Mouse (Mus musculus): ENCODE data around the gene Lif. TPM values are rescaled to one million over a fixed set of nuclear protein-coding genes. Genes with fewer than 3 reads are reported as not detected.
A peak's percentile ranks its signal among the peaks of the same experiment; 100 is the strongest.

Gene Lif
- polyA plus RNA-seq, 2 experiments, result 0.02 TPM; not detected in 1

DNA sequence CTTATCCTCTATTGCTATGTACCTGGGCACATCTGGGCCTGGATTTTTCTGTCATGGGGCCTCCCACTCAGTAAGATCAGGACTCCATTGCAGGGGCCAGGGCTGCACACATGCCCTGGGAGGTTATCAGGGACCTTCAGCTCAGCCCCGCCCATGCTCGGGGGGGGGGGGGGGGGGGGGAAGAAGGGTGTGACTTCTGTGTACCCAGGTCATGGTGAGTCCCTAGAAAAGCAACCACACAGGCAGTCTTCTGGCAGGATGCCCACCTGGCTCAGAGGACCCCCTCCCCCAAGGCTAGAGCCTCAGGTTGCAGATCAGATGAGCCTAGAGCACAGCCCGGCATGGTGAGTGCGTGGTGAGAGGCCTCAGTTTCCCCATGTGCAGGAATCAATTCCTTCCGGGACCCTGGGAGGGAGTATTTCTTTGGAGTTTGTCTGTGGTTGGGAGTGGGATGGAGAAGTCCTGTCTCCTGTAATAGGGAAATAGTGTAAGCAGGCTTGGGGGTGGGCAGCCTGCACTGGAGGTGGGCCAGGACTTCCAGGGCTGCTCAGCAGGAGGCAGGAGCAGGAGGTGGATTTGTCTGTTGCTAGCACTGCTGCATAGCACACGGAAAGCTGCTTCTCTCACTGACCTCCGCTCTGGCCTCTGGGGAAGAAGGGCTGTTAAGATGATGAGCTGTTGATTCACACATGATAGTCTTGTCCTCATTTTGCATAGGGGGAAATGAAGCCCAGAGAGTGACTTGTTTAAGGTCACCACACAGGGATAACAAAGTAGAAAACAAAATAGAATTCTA lies 33.8 kb upstream of the Lif start:
- Histone ChIP-seq H3K4me3 (ENCODE audit: insufficient read depth in 1 of 2, low read depth in 2 of 2, low read length in 2 of 2) (peak overlapping the region; percentile 67 to 73), H3K9me3 (ENCODE audit: control insufficient read depth, low read length) (no peaks in the 10 kb centered on the region), H3K9ac (replicated peaks) (peak overlapping the region; percentile 73), H3K27me3 (ENCODE audit: control insufficient read depth, insufficient read depth, low read length) (peaks cover 7% of the 10 kb centered on the region), H3K4me2 (ENCODE audit: low read depth) (peak overlapping the region; percentile 68), H3K4me1 (replicated peaks; ENCODE audit: control insufficient read depth in 2 of 2, insufficient read depth in 2 of 2, low read length in 1 of 2) (peaks cover 22 to 54% of the 10 kb centered on the region in 2 experiments), H3K27ac (peak overlapping the region; percentile 76), H3K36me3 (replicated peaks; ENCODE audit: control insufficient read depth, insufficient read depth, low read depth) (no peaks in the 10 kb centered on the region)
- ATAC-seq (ENCODE audit: insufficient read depth), result peak; percentile 92
- TF ChIP-seq CTCF (IDR thresholded peaks at IDR 0.05; ENCODE audit: low read depth) (peak; percentile 34; the same call in 1 of the 2 replicates), EP300 (IDR thresholded peaks at IDR 0.05; ENCODE audit: low read depth) (peak; percentile 68)
- DNase-seq (ENCODE audit: low read depth in 3 of 3, low spot score in 3 of 3), result peak; percentile 77 to 85 (median 78)
- WGBS (ENCODE audit: insufficient replicate concordance), result 14% methylated on average over 6 of the region's 7 CpGs

DNA sequence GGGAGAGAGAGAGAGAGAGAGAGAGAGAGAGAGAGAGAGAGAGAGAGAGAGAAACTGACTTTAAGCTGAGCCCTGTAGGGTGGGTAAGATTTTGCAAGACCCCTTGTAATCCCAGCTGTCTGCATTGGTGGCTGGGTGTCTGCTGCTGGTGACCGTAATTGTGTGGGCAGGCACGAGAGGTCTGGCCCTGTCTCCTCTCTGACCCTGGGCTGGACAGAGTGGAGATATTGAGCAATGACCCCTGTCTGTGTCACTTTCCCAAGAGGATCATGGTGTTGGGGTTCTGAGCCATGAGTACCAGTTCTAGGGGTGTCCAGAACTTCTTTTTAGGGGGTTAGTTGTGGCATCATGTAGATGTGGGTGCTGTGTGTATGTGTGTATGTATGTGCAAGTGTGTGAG lies 33.1 kb upstream of the Lif start:
- DNase-seq (ENCODE audit: low read depth in 3 of 3, low spot score in 3 of 3) (no peak), ATAC-seq (ENCODE audit: insufficient read depth) (no peak)
- H3K4me2 ChIP-seq (ENCODE audit: low read depth), result peak overlapping the region; percentile 68
- no peaks in the 10 kb centered on the region for H3K9me3 ChIP-seq (ENCODE audit: control insufficient read depth, low read length)
- H3K27ac ChIP-seq, result peak overlapping the region; percentile 76
- no peaks in the 10 kb centered on the region for H3K36me3 ChIP-seq (replicated peaks; ENCODE audit: control insufficient read depth, insufficient read depth, low read depth)
- TF ChIP-seq EP300 (IDR thresholded peaks at IDR 0.05; ENCODE audit: low read depth) (no peak), CTCF (IDR thresholded peaks at IDR 0.05; ENCODE audit: low read depth) (no peak)
- H3K9ac ChIP-seq (replicated peaks), result peak overlapping the region; percentile 73
- peaks cover 3% of the 10 kb centered on the region; the same call in 1 of the 2 replicates for H3K27me3 ChIP-seq (ENCODE audit: control insufficient read depth, insufficient read depth, low read length)
- WGBS (ENCODE audit: insufficient replicate concordance), result 38% methylated on average over 2 of the region's 2 CpGs
- peaks cover 21 to 54% of the 10 kb centered on the region in 2 experiments for H3K4me1 ChIP-seq (replicated peaks; ENCODE audit: control insufficient read depth in 2 of 2, insufficient read depth in 2 of 2, low read length in 1 of 2)
- H3K4me3 ChIP-seq (ENCODE audit: insufficient read depth in 1 of 2, low read depth in 2 of 2, low read length in 2 of 2), result peak overlapping the region; percentile 67 to 73

- Histone ChIP-seq H3K4me2 (ENCODE audit: low read depth) (peak overlapping the region; percentile 68), H3K27ac (peak overlapping the region; percentile 47), H3K4me3 (ENCODE audit: insufficient read depth in 1 of 2, low read depth in 2 of 2, low read length in 2 of 2) (peak overlapping the region; percentile 15 to 37), H3K36me3 (replicated peaks; ENCODE audit: control insufficient read depth, insufficient read depth, low read depth) (no peaks in the 10 kb centered on the region; the same call in 1 of the 2 replicates), H3K9ac (replicated peaks) (peak overlapping the region; percentile 37), H3K9me3 (ENCODE audit: control insufficient read depth, low read length) (no peaks in the 10 kb centered on the region), H3K27me3 (ENCODE audit: control insufficient read depth, insufficient read depth, low read length) (no peaks in the 10 kb centered on the region), H3K4me1 (replicated peaks; ENCODE audit: control insufficient read depth in 2 of 2, insufficient read depth in 2 of 2, low read length in 1 of 2) (peaks cover 21 to 55% of the 10 kb centered on the region in 2 experiments)
- DNase-seq (ENCODE audit: low read depth in 3 of 3, low spot score in 3 of 3) (no peak), ATAC-seq (ENCODE audit: insufficient read depth) (peak; percentile 47)
- TF ChIP-seq CTCF (IDR thresholded peaks at IDR 0.05; ENCODE audit: low read depth) (no peak), EP300 (IDR thresholded peaks at IDR 0.05; ENCODE audit: low read depth) (peak; percentile 38)
- WGBS (ENCODE audit: insufficient replicate concordance), result 45% methylated on average over 5 of the region's 5 CpGs
Observed at GRCm38 (mm10) chr11:4226569-4227325, 30.6 kb upstream of the Lif start.

- Histone ChIP-seq H3K9me3 (ENCODE audit: control insufficient read depth, low read length) (no peaks in the 10 kb centered on the region), H3K4me3 (ENCODE audit: insufficient read depth in 1 of 2, low read depth in 2 of 2, low read length in 2 of 2) (no peak overlapping the region), H3K27me3 (ENCODE audit: control insufficient read depth, insufficient read depth, low read length) (no peaks in the 10 kb centered on the region), H3K36me3 (replicated peaks; ENCODE audit: control insufficient read depth, insufficient read depth, low read depth) (peaks cover 4% of the 10 kb centered on the region), H3K9ac (replicated peaks) (no peak overlapping the region), H3K4me1 (replicated peaks; ENCODE audit: control insufficient read depth in 2 of 2, insufficient read depth in 2 of 2, low read length in 1 of 2) (peaks cover 18 to 54% of the 10 kb centered on the region in 2 experiments), H3K27ac (no peak overlapping the region), H3K4me2 (ENCODE audit: low read depth) (no peak overlapping the region)
- no peak for DNase-seq (ENCODE audit: low read depth in 3 of 3, low spot score in 3 of 3)
- WGBS (ENCODE audit: insufficient replicate concordance), result 70% methylated on average over 8 of the region's 8 CpGs
- TF ChIP-seq EP300 (IDR thresholded peaks at IDR 0.05; ENCODE audit: low read depth) (no peak), CTCF (IDR thresholded peaks at IDR 0.05; ENCODE audit: low read depth) (no peak)
- ATAC-seq (ENCODE audit: insufficient read depth), result no peak
Observed at GRCm38 (mm10) chr11:4228463-4228862, 28.9 kb upstream of the Lif start.

- 63% methylated on average over 4 of the region's 4 CpGs for WGBS (ENCODE audit: insufficient replicate concordance)
- peaks cover 18 to 43% of the 10 kb centered on the region in 2 experiments for H3K4me1 ChIP-seq (replicated peaks; ENCODE audit: control insufficient read depth in 2 of 2, insufficient read depth in 2 of 2, low read length in 1 of 2)
- H3K9ac ChIP-seq (replicated peaks), result no peak overlapping the region
- TF ChIP-seq CTCF (IDR thresholded peaks at IDR 0.05; ENCODE audit: low read depth) (no peak), EP300 (IDR thresholded peaks at IDR 0.05; ENCODE audit: low read depth) (no peak)
- no peaks in the 10 kb centered on the region for H3K27me3 ChIP-seq (ENCODE audit: control insufficient read depth, insufficient read depth, low read length)
- H3K36me3 ChIP-seq (replicated peaks; ENCODE audit: control insufficient read depth, insufficient read depth, low read depth), result peaks cover 4% of the 10 kb centered on the region
- no peak for ATAC-seq (ENCODE audit: insufficient read depth)
- H3K4me2 ChIP-seq (ENCODE audit: low read depth), result no peak overlapping the region
- H3K9me3 ChIP-seq (ENCODE audit: control insufficient read depth, low read length), result no peaks in the 10 kb centered on the region
- H3K27ac ChIP-seq, result no peak overlapping the region
- DNase-seq (ENCODE audit: low read depth in 3 of 3, low spot score in 3 of 3), result no peak
- no peak overlapping the region for H3K4me3 ChIP-seq (ENCODE audit: insufficient read depth in 1 of 2, low read depth in 2 of 2, low read length in 2 of 2)
Observed at GRCm38 (mm10) chr11:4229841-4230240, 27.5 kb upstream of the Lif start.

Data from liver, embryonic 14.5 days (tissue).